Mouse (Mus musculus): ENCODE measurements around the gene Akr1e1. TPM values are rescaled to one million over a fixed set of nuclear protein-coding genes. Genes with fewer than 3 reads are reported as not detected.

Gene Akr1e1
- total and polyA plus RNA-seq, 3 experiments: 29.7 to 36.6 (median 30.4) TPM

DNA sequence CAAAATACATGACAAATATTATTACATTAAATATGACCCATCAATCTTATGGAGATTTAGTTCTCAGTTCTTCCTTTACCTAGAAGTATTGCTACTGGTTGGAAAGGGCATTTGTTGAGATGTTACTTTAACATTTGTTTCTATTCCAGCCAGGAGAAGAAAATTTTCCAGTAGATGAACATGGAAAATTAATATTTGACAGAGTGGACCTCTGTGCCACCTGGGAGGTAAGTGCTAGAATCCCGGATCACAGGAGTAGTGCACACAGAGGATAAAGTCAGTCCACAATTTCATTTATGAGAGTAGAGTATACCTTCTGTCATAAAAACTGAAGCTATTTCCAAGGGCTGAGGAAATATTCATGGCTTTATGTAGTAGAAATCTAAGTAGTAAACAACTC lies 32.1 kb downstream of the Akr1e1 start:
- Histone ChIP-seq H3K27me3 (replicated peaks) (no peaks in the 10 kb centered on the region), H3K9ac (ENCODE audit: insufficient read depth, low read depth) (no peak overlapping the region), H3K9me3 (replicated peaks; ENCODE audit: low read length) (no peaks in the 10 kb centered on the region), H3K4me3 (replicated peaks in 1 of 3; ENCODE audit: low read depth in 2 of 3, low read length in 2 of 3, poor library complexity in 1 of 3) (no peak overlapping the region), H3K4me2 (ENCODE audit: insufficient read depth, low read depth, poor library complexity, severe bottlenecking) (no peak overlapping the region), H3K79me2 (replicated peaks; ENCODE audit: control insufficient read depth, extremely low read depth, insufficient read depth, poor library complexity, severe bottlenecking) (no peaks in the 10 kb centered on the region), H3K4me1 (ENCODE audit: control insufficient read depth in 1 of 2, insufficient read depth in 2 of 2) (no peaks in the 10 kb centered on the region), H3K27ac (ENCODE audit: insufficient read depth, low read depth) (no peak overlapping the region), H3K36me3 (replicated peaks in 1 of 2; ENCODE audit: control insufficient read depth in 1 of 2, insufficient read depth in 1 of 2, low read length in 1 of 2) (no peaks in the 10 kb centered on the region)
- in situ Hi-C loops (cut with MboI; ENCODE audit: low pct_ligation_motif_present, low pct_unique_long_range_greater_than_20kb, low sequenced_read_pairs) (no loop called here), dilution Hi-C loops (cut with MboI; ENCODE audit: extremely low pct_ligation_motif_present, extremely low pct_unique_long_range_greater_than_20kb, low sequenced_read_pairs) (no loop called here)
- no peak for DNase-seq (ENCODE audit: extremely low read depth)
- TF ChIP-seq SIN3A (IDR thresholded peaks at IDR 0.05; ENCODE audit: low read length) (no peak), EP300 (IDR thresholded peaks at IDR 0.05; ENCODE audit: low read length) (no peak), NELFE (IDR thresholded peaks at IDR 0.05; ENCODE audit: low read depth, low read length) (no peak), KAT2A (IDR thresholded peaks at IDR 0.05; ENCODE audit: insufficient replicate concordance, low read length) (no peak), CHD2 (IDR thresholded peaks at IDR 0.05; ENCODE audit: low read length) (no peak), JUND (conservative IDR thresholded peaks at IDR 0.05; ENCODE audit: low read depth, low read length) (no peak), ZNF384 (IDR thresholded peaks at IDR 0.05; ENCODE audit: low read depth, low read length) (no peak), ZC3H11A (IDR thresholded peaks at IDR 0.05; ENCODE audit: low read depth, low read length) (no peak), BHLHE40 (IDR thresholded peaks at IDR 0.05; ENCODE audit: low read depth, low read length) (no peak), TBP (conservative IDR thresholded peaks at IDR 0.05; ENCODE audit: low read depth, low read length) (no peak), MYC (IDR thresholded peaks at IDR 0.05; ENCODE audit: low read depth, low read length) (no peak)

- Histone ChIP-seq H3K79me2 (replicated peaks; ENCODE audit: control insufficient read depth, extremely low read depth, insufficient read depth, poor library complexity, severe bottlenecking) (no peaks in the 10 kb centered on the region), H3K4me2 (ENCODE audit: insufficient read depth, low read depth, poor library complexity, severe bottlenecking) (no peak within 1 kb of the TSS), H3K9me3 (replicated peaks; ENCODE audit: low read length) (no peaks in the 10 kb centered on the region), H3K27me3 (replicated peaks) (no peaks in the 10 kb centered on the region), H3K36me3 (replicated peaks in 1 of 2; ENCODE audit: control insufficient read depth in 1 of 2, insufficient read depth in 1 of 2, low read length in 1 of 2) (no peaks in the 10 kb centered on the region), H3K4me3 (replicated peaks in 1 of 3; ENCODE audit: low read depth in 2 of 3, low read length in 2 of 3, poor library complexity in 1 of 3) (no peak within 1 kb of the TSS), H3K9ac (ENCODE audit: insufficient read depth, low read depth) (no peak within 1 kb of the TSS), H3K4me1 (ENCODE audit: control insufficient read depth in 1 of 2, insufficient read depth in 2 of 2) (no peaks in the 10 kb centered on the region), H3K27ac (ENCODE audit: insufficient read depth, low read depth) (no peak within 1 kb of the TSS)
- dilution Hi-C loops (cut with MboI; ENCODE audit: extremely low pct_ligation_motif_present, extremely low pct_unique_long_range_greater_than_20kb, low sequenced_read_pairs) (no loop called here), in situ Hi-C loops (cut with MboI; ENCODE audit: low pct_ligation_motif_present, low pct_unique_long_range_greater_than_20kb, low sequenced_read_pairs) (no loop called here)
- no peak for DNase-seq (ENCODE audit: extremely low read depth)
- TF ChIP-seq ZKSCAN1 (IDR thresholded peaks at IDR 0.05; ENCODE audit: borderline replicate concordance, low read depth, low read length) (no peak), E2F4 (IDR thresholded peaks at IDR 0.05; ENCODE audit: insufficient replicate concordance, low read depth, low read length) (no peak), MAFK (IDR thresholded peaks at IDR 0.05; ENCODE audit: insufficient replicate concordance, low read length) (no peak), TBP (conservative IDR thresholded peaks at IDR 0.05; ENCODE audit: low read depth, low read length) (no peak), MYC (IDR thresholded peaks at IDR 0.05; ENCODE audit: low read depth, low read length) (no peak), RCOR1 (conservative IDR thresholded peaks at IDR 0.05; ENCODE audit: low read depth, low read length) (no peak), GABPA (IDR thresholded peaks at IDR 0.05; ENCODE audit: insufficient replicate concordance, low read depth, low read length) (no peak), CHD1 (IDR thresholded peaks at IDR 0.05; ENCODE audit: low read depth, low read length) (no peak), POLR2AphosphoS2 (IDR thresholded peaks at IDR 0.05; ENCODE audit: low read depth, low read length) (no peak), NRF1 (IDR thresholded peaks at IDR 0.05; ENCODE audit: low read depth, low read length) (no peak), SIN3A (IDR thresholded peaks at IDR 0.05; ENCODE audit: low read length) (no peak), ETS1 (conservative IDR thresholded peaks at IDR 0.05; ENCODE audit: low read depth, low read length) (no peak), EP300 (IDR thresholded peaks at IDR 0.05; ENCODE audit: low read length) (no peak), USF2 (conservative IDR thresholded peaks at IDR 0.05; ENCODE audit: low read depth, low read length) (no peak), SMC3 (IDR thresholded peaks at IDR 0.05; ENCODE audit: low read depth, low read length) (no peak), MAX (IDR thresholded peaks at IDR 0.05; ENCODE audit: low read length) (no peak), JUND (conservative IDR thresholded peaks at IDR 0.05; ENCODE audit: low read depth, low read length) (no peak), ELF1 (IDR thresholded peaks at IDR 0.05; ENCODE audit: low read depth, low read length) (no peak), BHLHE40 (IDR thresholded peaks at IDR 0.05; ENCODE audit: low read depth, low read length) (no peak), CTCF (conservative IDR thresholded peaks at IDR 0.05 in 1 of 2, IDR thresholded peaks at IDR 0.05 in 1 of 2; ENCODE audit: low read depth in 2 of 2, low read length in 2 of 2) (no peak)
Measured at GRCm38 (mm10) chr13:4573871-4574270, 35.1 kb downstream of the Akr1e1 start, which contains the start of gene Akr1c21. Gene Akr1c21 (plus strand): TSS chr13:4574075.

Measured in CH12.LX (cell line).